ENCODE assay signal across 11 mouse cellular contexts in the genomic region with DNA sequence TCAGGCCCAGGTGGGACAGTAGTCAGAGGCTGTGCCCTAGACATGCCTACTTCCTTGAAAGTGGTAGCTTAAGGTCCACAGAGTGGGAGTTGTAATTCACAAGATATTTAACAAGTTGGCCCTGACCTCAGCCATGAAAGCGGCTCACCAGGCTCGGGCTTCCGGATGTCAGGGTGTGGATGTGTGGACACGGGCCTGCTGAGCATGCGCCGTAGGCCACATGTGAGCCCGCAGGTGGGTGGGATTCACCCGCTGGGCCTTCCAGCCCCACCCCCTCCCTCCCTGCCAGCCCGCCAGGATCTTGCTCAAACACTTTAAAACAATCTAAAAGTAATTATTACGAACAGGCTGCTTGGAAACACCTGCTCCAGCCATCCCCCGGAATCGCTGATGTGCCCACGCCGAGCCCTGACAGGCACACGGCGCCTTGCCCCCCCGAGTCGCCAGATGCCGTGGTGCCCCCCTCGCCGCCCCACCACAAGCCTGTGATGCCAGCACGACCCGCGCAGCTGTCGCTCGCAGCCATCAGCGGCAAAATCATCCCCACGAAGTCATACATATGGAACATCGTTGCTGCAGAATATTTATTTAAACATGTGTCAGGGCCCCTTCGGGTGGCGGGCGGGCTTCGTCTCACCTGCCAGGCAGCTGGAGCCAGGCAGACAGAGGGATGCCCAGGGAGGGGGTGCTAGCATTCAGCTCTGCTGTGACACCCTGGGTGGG.
DNase-seq lines count a peak whose midpoint lies in the region; ATAC-seq lines count a peak whose summit lies in the region.
"Had no signal": no experiment of that assay in that cellular context is flagged by ENCODE, and none has a peak within 500 bp of the region (broad histone marks: within the 10 kb centered on the region; RNA-seq: fewer than 3 reads in every experiment).

No protein-coding gene starts in this region.

- no peak for DNase-seq in limb, embryonic 10.5 days (ENCODE audit: low spot score)
- DNase-seq in thymus, postnatal 0 days (ENCODE audit: low spot score) = peak; percentile 45
- no peak for DNase-seq in embryo, embryonic 9.5 days (ENCODE audit: extremely low spot score)
- DNase-seq in urinary bladder, postnatal 4 days (ENCODE audit: low spot score in 2 of 2) = no peak
- DNase-seq: cerebellum, adult 11-12 months; kidney, postnatal 36 days had no signal

- H3K36me3 ChIP-seq in limb, embryonic 12.5 days = no peaks in the 10 kb centered on the region
- no peaks in the 10 kb centered on the region for H3K36me3 ChIP-seq in limb, embryonic 10.5 days
- H3K36me3 ChIP-seq in forebrain, embryonic 13.5 days (ENCODE audit: poor library complexity, severe bottlenecking) = no peaks in the 10 kb centered on the region
- no peaks in the 10 kb centered on the region for H3K36me3 ChIP-seq in limb, embryonic 13.5 days
- H3K36me3 ChIP-seq: limb, embryonic 15.5 days had no signal

- H3K9me3 ChIP-seq in limb, embryonic 12.5 days = peaks cover 7% of the 10 kb centered on the region; the same call in 1 of the 2 replicates
- no peaks in the 10 kb centered on the region for H3K9me3 ChIP-seq in limb, embryonic 10.5 days (replicated peaks)
- no peaks in the 10 kb centered on the region for H3K9me3 ChIP-seq in forebrain, embryonic 13.5 days (replicated peaks)
- no peaks in the 10 kb centered on the region; the same call in 1 of the 2 replicates for H3K9me3 ChIP-seq in limb, embryonic 13.5 days
- H3K9me3 ChIP-seq: limb, embryonic 15.5 days had no signal

- peak overlapping the region; percentile 36 for H3K4me2 ChIP-seq in limb, embryonic 12.5 days
- H3K4me2 ChIP-seq in forebrain, embryonic 13.5 days = peak overlapping the region; percentile 36
- peak overlapping the region; percentile 38 for H3K4me2 ChIP-seq in limb, embryonic 13.5 days (replicated peaks)
- H3K4me2 ChIP-seq: limb, embryonic 15.5 days had no signal

- H3K4me3 ChIP-seq in limb, embryonic 12.5 days (replicated peaks) = no peak overlapping the region
- no peak overlapping the region for H3K4me3 ChIP-seq in limb, embryonic 10.5 days
- no peak overlapping the region for H3K4me3 ChIP-seq in forebrain, embryonic 13.5 days
- H3K4me3 ChIP-seq in limb, embryonic 13.5 days = no peak overlapping the region
- H3K4me3 ChIP-seq: limb, embryonic 15.5 days had no signal

- 0 out of 2 replicates have a peak overlapping the region, but pooled peaks have one; percentile 4 for H3K9ac ChIP-seq in limb, embryonic 12.5 days (replicated peaks)
- H3K9ac ChIP-seq in forebrain, embryonic 13.5 days = no peak overlapping the region
- H3K9ac ChIP-seq in limb, embryonic 13.5 days = peak overlapping the region; percentile 5; the same call in 1 of the 2 replicates
- H3K9ac ChIP-seq: limb, embryonic 15.5 days had no signal

- peaks cover 43% of the 10 kb centered on the region for H3K4me1 ChIP-seq in limb, embryonic 12.5 days (replicated peaks)
- H3K4me1 ChIP-seq in limb, embryonic 10.5 days = peaks cover 60% of the 10 kb centered on the region
- peaks cover 55% of the 10 kb centered on the region for H3K4me1 ChIP-seq in forebrain, embryonic 13.5 days
- peaks cover 36% of the 10 kb centered on the region for H3K4me1 ChIP-seq in limb, embryonic 13.5 days

- no peak for ATAC-seq in limb, embryonic 12.5 days (ENCODE audit: insufficient number of reproducible peaks, insufficient read depth, low FRiP score, low TSS enrichment, low read depth)
- ATAC-seq in forebrain, embryonic 13.5 days = peak; percentile 61; the same call in 1 of the 2 replicates
- no peak for ATAC-seq in limb, embryonic 13.5 days (ENCODE audit: low FRiP score, low read depth)
- no peak for ATAC-seq in monocyte, adult 5-6 weeks (replicated peaks; ENCODE audit: insufficient number of reproducible peaks, low FRiP score, low TSS enrichment, poor library complexity, severe bottlenecking)

- H3K27ac ChIP-seq in limb, embryonic 12.5 days = no peak overlapping the region
- no peak overlapping the region for H3K27ac ChIP-seq in limb, embryonic 10.5 days
- peak overlapping the region; percentile 63 for H3K27ac ChIP-seq in forebrain, embryonic 13.5 days
- no peak overlapping the region for H3K27ac ChIP-seq in limb, embryonic 13.5 days
- H3K27ac ChIP-seq: limb, embryonic 15.5 days had no signal

- peaks cover 23% of the 10 kb centered on the region for H3K27me3 ChIP-seq in limb, embryonic 12.5 days
- H3K27me3 ChIP-seq in limb, embryonic 10.5 days (ENCODE audit: low read depth, poor library complexity, severe bottlenecking) = peaks cover 42% of the 10 kb centered on the region
- 0 out of 2 replicates have a peak, but pooled peaks cover 5% of the 10 kb centered on the region for H3K27me3 ChIP-seq in forebrain, embryonic 13.5 days
- H3K27me3 ChIP-seq in limb, embryonic 13.5 days = no peaks in the 10 kb centered on the region
- H3K27me3 ChIP-seq: limb, embryonic 15.5 days had no signal

- WGBS in limb, embryonic 12.5 days = 51% methylated on average over 33 of the region's 33 CpGs
- 65% methylated on average over 33 of the region's 33 CpGs for WGBS in limb, embryonic 10.5 days
- 44% methylated on average over 33 of the region's 33 CpGs for WGBS in forebrain, embryonic 13.5 days
- 43% methylated on average over 33 of the region's 33 CpGs for WGBS in limb, embryonic 13.5 days
